Mouse (Mus musculus): ENCODE measurements around the gene Rprml.

Gene Rprml

GRCm38 (mm10) chr11:103663119-103663518, 13.7 kb downstream of the Rprml start:
- no peak for DNase-seq (ENCODE audit: low read depth in 2 of 2, low spot score in 2 of 2)

- no peak for DNase-seq (ENCODE audit: low read depth in 2 of 2, low spot score in 2 of 2)
These were observed 16.3 kb downstream of the Rprml start for GRCm38 (mm10) chr11:103665695-103666094.

DNA sequence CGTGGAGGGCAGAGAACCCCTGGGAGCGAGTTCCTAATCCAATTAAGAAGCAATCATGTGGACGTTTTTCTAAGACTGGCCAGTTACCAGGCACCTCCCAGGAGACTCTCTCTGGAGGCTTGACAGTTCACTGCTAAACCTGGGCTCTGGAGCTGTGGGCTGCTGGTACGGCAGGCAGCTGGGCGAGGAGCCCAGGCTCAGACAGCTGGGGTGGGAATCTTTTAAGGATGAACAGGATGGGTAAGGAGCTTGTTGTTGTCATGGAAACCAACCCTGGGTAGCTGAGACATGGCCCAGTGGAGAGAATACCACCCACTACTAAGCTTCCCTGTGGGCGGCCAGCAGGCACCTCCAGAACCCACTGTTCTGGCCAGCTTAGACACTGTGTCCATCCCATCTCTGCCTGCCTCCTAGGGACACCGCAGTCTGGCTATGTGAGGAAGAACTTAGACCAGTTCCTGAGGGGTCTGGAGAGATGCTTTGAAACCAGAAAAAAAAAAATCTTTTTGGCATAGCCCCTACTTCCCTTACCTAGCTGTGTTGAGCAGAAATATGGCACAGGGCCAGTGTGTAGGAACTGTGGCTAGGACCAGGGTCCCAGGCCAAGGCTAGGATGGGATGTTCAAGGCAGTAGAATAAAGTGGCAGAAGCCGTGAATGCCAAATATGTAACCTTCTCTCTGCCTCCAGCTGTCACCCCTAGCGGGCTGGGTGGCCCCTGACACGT, 17.0 kb downstream of the Rprml start:
- no peak for DNase-seq (ENCODE audit: low read depth in 2 of 2, low spot score in 2 of 2)

DNA sequence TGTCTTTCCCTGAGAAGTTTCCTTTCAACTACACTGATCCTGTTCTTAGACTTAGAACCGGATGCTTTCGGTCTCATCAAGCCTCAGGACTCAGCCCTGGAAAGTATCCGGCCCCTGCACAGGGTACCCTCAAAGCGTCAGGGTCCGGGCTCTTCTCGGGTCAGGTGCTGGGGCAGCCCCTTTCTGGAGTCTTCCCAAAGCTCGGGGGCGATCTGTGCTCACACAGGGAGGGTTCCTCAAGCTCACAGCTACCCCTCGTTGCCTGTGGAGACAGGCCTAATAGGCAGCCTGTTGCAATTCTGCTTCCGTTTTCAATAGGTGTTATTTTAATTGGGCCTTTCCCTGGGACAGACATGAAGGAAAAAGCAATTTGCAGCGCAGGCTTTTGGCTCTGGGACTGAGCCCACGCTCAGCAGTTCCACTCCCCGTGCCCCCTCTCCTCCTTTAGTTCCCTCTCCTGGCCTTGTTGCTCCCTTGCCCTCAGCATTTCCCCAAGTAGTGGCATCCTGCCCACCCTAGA, 17.6 kb downstream of the Rprml start:
- no peak for DNase-seq (ENCODE audit: low read depth in 2 of 2, low spot score in 2 of 2)

- peak; percentile 37 to 57 for DNase-seq (ENCODE audit: low read depth in 2 of 2, low spot score in 2 of 2)
These were observed 26.2 kb downstream of the Rprml start for GRCm38 (mm10) chr11:103675556-103675955.

DNA sequence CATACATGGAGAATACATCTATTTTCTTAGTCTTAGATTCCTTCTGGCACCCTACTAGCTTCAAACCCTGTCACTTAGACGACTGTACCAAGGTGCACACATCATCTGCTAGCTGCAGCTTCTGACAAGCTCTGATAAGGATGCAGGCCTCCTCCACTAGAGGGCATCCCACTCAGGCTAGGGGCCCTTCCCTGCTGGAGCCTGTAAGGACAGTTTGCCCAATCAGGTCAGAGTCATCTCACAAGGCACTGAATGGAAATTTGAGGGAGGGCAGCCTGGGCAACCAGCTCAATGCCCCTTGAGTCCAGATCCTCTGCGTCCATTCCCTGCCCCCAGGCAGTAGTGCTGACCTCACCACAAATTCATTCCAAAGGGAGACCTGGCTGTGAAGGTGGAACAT, 27.7 kb downstream of the Rprml start:
- peak; percentile 11 to 39 for DNase-seq (ENCODE audit: low read depth in 2 of 2, low spot score in 2 of 2)

GRCm38 (mm10) chr11:103683667-103684334, 34.4 kb downstream of the Rprml start:
- DNase-seq (ENCODE audit: low read depth in 2 of 2, low spot score in 2 of 2) = no peak

DNA sequence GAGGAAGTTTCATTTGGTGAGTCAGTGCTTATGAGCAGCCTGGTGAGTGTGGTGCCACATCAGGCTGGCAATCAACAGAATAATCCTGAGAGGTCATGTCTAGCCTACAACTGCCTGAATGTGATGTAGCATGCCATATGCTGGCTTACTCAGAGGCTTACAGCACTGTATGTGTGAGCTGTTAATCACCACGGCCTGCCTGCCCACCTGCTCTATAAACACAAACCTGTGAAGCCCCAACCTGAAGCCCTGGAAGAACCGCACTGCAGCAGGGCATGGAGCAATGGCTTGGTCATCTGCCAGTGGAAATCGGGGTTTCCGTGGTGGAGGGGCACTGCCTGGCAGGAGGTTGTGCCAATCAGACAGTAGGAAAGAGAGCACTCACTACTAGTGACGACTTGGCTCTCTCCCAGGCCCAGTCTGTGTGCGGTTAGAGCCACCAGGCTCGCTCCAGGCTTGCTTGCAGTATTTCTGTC, 35.9 kb downstream of the Rprml start:
- DNase-seq (ENCODE audit: low read depth in 2 of 2, low spot score in 2 of 2) = no peak

- DNase-seq (ENCODE audit: low read depth in 2 of 2, low spot score in 2 of 2) = no peak
These were observed 37.3 kb downstream of the Rprml start for GRCm38 (mm10) chr11:103686706-103687105.

- no peak for DNase-seq (ENCODE audit: low read depth in 2 of 2, low spot score in 2 of 2)
These were observed 39.1 kb downstream of the Rprml start for GRCm38 (mm10) chr11:103688271-103688979.

DNA sequence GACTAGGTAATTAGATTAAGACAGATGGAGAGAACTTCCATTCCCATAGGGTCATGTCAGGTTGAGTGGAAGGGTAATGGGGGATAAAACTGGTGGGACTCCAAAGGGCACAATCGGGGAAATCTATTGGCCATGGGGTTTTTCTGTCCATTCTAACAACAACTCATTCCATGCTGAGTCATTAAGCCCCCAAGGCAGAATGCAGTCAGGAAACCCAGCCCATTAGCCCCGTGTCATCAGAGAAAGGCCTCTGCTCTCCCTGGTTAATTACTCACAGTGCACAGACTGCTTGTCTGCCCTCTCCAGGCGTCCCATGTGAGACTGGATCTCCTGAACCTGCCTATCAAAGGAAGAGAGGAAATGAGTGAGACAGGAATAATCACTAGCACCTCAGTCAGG, 39.6 kb downstream of the Rprml start:
- DNase-seq (ENCODE audit: low read depth in 2 of 2, low spot score in 2 of 2) = no peak

GRCm38 (mm10) chr11:103691036-103691435, 41.7 kb downstream of the Rprml start:
- DNase-seq (ENCODE audit: low read depth in 2 of 2, low spot score in 2 of 2) = no peak

DNA sequence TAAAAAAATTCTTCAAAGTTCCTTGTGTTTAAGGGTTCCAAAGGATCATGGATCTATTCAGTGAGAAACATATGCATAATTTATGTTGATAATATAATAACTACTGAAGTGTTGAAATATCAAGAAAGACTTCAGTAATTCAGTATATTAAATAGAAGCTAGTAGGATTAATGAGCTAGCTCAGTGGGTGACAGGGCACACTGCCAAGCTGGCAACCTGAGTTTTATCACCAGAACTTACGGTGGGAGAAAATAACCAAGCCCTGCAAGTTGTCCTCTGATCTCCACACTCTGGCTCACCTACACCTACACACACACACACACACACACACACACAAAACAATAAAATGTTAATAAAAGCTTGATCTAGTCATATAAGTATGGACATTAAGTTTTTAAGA, 43.9 kb downstream of the Rprml start:
- no peak for DNase-seq (ENCODE audit: low read depth in 2 of 2, low spot score in 2 of 2)

DNA sequence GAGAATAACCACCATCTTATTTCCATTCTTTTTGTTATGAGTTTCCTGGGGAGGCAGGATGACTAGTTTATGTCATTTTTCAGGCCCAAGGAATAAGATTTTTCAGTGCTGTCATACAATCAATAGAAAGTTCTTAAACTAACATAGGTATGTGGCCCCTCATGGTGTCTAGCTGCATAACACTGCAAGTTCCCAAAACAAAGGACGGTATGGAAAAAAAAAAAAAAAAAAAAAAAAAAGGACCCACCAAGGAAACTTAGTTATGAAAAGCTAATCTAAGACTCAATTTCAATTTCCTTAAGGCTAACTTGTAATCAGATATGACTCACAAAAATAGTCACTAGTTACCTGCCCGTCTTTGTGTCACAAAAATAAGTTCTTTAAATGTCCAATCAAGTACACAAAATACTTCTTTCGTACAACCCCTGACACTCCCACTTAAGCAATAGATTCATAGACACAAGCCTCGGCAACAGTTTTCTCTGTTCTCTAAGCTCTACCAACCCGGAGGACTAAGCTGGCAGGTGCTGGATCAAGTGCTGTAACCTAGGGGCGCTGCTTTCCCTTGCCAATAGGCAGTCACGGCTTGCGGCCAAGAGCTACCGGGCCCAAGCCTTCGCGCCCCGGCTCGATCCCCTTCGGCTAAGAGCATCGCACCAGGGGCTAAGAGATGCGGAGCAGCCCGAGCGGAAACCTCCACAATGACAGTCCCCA, 47.6 kb downstream of the Rprml start:
- DNase-seq (ENCODE audit: low read depth in 2 of 2, low spot score in 2 of 2) = no peak

DNA sequence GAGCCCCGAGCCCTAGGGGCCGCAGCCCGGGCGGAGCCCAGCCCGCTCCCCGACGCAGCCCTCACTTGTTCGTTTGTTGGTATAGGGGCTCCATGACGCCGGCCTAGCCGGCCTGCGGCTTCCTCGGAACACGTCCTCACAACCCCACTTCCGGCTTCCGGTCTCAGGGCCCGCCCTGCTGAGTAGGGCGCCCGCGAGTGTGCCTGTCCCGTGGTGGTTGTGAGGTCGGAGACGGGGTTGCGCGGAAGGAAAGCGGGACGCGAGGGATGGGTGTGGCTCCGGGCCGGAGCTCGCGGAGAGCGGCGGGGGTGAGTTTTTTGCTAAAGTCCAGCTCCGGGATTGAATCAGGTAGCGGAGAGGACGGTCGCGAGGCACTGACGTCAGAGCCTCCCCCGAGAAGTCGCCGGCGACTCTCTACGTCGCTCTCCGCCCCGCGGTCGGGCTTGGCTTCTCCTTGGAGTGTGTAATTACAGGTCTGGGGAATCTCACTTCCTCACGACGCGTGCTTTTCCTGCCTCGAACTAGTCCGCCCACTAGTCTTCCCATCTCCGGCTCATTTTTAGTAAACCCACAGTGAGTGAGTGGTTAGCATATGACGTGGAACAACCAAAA, 48.3 kb downstream of the Rprml start, which contains the start of gene Gosr2:
Gosr2 (minus strand) TSS at position 334 of the 612 bp plus-strand sequence.
- peak; percentile 91 to 92 for DNase-seq (ENCODE audit: low read depth in 2 of 2, low spot score in 2 of 2)

DNA sequence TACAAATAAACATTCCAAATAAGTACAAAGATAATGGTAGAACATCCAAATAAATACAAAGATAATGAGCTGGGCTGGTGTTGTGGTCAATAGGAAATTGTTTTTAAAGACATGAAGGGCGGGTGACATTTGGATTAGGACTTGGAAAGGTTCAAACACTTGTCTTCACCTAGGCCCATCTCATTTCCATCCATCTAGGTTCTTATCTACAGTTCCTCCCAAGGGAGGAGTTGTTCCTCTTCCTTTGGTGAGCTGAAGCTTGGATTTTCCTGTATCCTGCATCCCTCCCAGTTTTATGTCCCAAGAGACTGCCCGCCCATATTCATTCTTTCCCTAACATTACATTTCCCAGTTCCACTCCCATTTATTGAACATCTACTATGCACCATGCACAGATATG, 48.9 kb downstream of the Rprml start:
- DNase-seq (ENCODE audit: low read depth in 2 of 2, low spot score in 2 of 2) = no peak
